Mouse (Mus musculus) ES-Bruce4 (cell line): ENCODE measurements around the gene Runx2.

Experiments
- CTCF ChIP-seq: IDR thresholded peaks from one replicate; pipeline ENCODE4 v1.8.1; 2011; ENCODE audit warnings: low read depth, low read length
- EP300 ChIP-seq: IDR thresholded peaks from 2 replicates; pipeline ENCODE4 v1.6.1; 2011; ENCODE audit warnings: low read depth, low read length; ENCODE audit not compliant: insufficient read depth
- POLR2A ChIP-seq: IDR thresholded peaks from one replicate; pipeline ENCODE4 v1.8.1; 2011; ENCODE audit warnings: low read length; ENCODE audit not compliant: insufficient read depth

DNA sequence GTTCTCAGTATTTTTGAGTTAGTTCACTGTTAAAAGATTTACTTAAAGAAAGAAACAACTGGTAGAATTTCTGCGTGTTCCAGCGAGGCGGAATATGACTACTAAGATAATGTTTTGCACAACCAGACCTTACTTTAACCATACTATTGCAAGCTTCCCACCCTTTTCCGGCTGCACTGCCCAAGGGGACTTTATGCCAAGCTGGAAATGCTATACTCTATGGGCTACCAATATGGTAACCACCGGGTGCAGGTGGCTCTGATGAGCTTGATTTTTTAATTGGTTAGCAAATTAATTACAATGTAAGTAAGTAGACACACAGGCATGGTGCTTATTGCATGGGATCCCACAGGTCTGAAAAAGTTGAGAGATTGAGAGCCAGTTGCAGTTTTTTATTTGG is 36.5 kb downstream of the Runx2 start:
- no peak for TF ChIP-seq POLR2A
- no peak for TF ChIP-seq CTCF
- TF ChIP-seq EP300 = no peak
